Mouse (Mus musculus) thymus, postnatal 0 days (tissue): ENCODE measurements around the gene Rrp1b. TPM values are rescaled to one million over a fixed set of nuclear protein-coding genes. Genes with fewer than 3 reads are reported as not detected.
A peak's percentile ranks its signal among the peaks of the same experiment; 100 is the strongest.
"Not testable (repeated sequence)": the region's sequence is repeated elsewhere in the genome, so short reads cannot be mapped to it uniquely, and the experiment has no call there.

Experiments
- DNase-seq: peaks from one replicate; pipeline ENCODE4 v3.0.0-alpha.2; 2015; ENCODE audit warnings: low spot score
- polyA plus RNA-seq: library from polyadenylated mRNA; unstranded; fragments of >200 nt; fragmentation: Nextera tagmentation; extraction: Ambion mirVana; gene quantifications from 2 replicates; pipeline ENCODE4 v1.2.1, GENCODE M21; 2015

Gene Rrp1b
- polyA plus RNA-seq, 1 experiment from 2014 or later: 59.8 TPM

GRCm38 (mm10) chr17:32083351-32083750 lies 47.5 kb downstream of the Rrp1b start:
- DNase-seq: no peak

GRCm38 (mm10) chr17:32087069-32087468 lies 51.2 kb downstream of the Rrp1b start:
- DNase-seq: no peak

- no peak for DNase-seq
These were observed 55.1 kb downstream of the Rrp1b start for GRCm38 (mm10) chr17:32091032-32091363.

GRCm38 (mm10) chr17:32091364-32092240 lies 55.7 kb downstream of the Rrp1b start:
- DNase-seq: peak; percentile 93

- DNase-seq: no peak
These were observed 56.3 kb downstream of the Rrp1b start for GRCm38 (mm10) chr17:32092241-32092619.

GRCm38 (mm10) chr17:32092895-32093294 lies 57.0 kb downstream of the Rrp1b start:
- DNase-seq: no peak

- DNase-seq: no peak
These were observed 61.8 kb downstream of the Rrp1b start for GRCm38 (mm10) chr17:32097676-32098075.

- not testable (repeated sequence) for DNase-seq
These were observed 63.0 kb downstream of the Rrp1b start for GRCm38 (mm10) chr17:32098905-32099304.

- DNase-seq: no peak
These were observed 63.7 kb downstream of the Rrp1b start for GRCm38 (mm10) chr17:32099574-32099942.

- peak; percentile 79 for DNase-seq
These were observed 64.2 kb downstream of the Rrp1b start for GRCm38 (mm10) chr17:32099943-32100586.

- no peak for DNase-seq
These were observed 67.2 kb downstream of the Rrp1b start for GRCm38 (mm10) chr17:32103054-32103453.

- DNase-seq: no peak
These were observed 70.5 kb downstream of the Rrp1b start for GRCm38 (mm10) chr17:32106358-32106757.

GRCm38 (mm10) chr17:32107877-32108276 lies 72.0 kb downstream of the Rrp1b start:
- no peak for DNase-seq

GRCm38 (mm10) chr17:32108320-32109011 lies 72.6 kb downstream of the Rrp1b start:
- not testable (repeated sequence) for DNase-seq

GRCm38 (mm10) chr17:32109201-32109940 lies 73.5 kb downstream of the Rrp1b start:
- DNase-seq: no peak

GRCm38 (mm10) chr17:32110424-32110823 lies 74.5 kb downstream of the Rrp1b start:
- DNase-seq: no peak

GRCm38 (mm10) chr17:32110980-32111780 lies 75.3 kb downstream of the Rrp1b start:
- DNase-seq: no peak
